Mouse (Mus musculus) adrenal gland, adult (tissue): Measurements from ENCODE around the gene Socs5.

ENCODE experiments used
- DNase-seq, 2 experiments: peaks; one replicate each; pipeline ENCODE4 v3.0.0; 2022 to 2023; ENCODE audit warnings: low spot score in 1 of 2; ENCODE audit not compliant: inconsistent age in 2 of 2

Gene Socs5

DNA sequence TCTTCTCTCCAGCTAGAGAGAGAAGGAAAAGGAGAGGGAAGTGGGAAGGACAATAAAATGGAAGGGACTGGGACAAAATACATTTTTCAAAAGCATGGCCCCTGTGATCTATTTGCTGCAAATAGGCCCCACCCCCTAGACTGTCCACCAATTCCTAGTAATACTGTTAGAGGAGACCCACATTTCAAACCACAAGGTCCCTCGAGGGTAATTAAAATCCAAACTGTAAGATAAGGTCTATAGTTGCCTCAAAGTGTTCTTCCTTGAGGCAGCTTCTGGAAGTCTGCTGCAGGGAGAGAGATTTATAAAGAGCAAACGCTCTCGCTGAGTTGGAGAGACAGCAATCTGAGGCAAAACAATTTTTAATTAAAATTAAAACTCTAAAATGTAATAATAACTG, 52.8 kb downstream of the Socs5 start:
- no peak for DNase-seq

DNA sequence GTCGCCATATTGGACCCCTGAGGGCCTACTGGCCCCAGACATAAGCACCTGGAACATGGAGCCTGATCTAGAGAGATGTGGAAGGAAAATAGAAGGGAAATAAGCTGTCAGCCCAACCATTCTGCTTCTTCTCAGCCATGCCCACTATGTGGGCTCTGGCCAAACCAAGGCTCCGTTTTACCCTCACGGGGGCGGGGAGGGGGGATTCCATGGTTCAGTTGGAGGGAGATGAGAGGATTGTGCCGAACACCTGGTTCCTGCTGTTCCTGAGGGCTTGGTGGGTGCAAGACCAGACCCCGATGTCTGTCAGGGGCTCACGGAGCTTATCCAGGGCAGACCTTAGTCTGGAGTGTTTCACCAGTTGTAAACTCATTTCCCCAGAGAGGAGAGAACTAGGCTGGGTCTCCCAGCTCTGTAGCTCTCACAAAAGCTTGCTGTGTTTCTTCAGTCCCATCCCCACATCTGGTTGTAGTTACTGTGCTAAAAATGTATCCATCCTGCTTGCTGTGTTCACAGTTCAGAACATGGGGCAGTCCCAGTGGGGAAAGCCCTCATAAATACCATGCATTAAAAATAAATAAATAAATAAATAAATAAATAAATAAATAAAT, 56.9 kb downstream of the Socs5 start:
- no peak for DNase-seq

DNA sequence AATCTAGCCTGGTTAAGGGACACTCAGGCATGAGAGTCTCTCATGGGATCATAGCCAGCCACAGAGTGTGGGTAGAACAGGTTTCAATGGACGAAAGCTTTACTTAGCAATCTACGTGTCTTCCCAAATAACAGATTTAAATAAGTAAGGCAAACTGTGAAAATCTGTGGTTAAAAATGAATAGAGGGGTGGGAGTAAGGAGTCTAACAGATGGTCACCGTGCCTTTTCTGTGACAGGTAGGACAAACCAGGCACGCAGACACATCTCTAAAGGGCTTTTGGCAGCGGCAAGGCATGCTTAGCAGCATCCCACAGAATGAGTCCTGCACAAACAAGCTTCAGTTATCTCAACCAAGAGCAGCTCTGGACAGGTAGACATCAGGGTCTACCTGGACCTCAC, 59.9 kb downstream of the Socs5 start:
- no peak for DNase-seq

DNA sequence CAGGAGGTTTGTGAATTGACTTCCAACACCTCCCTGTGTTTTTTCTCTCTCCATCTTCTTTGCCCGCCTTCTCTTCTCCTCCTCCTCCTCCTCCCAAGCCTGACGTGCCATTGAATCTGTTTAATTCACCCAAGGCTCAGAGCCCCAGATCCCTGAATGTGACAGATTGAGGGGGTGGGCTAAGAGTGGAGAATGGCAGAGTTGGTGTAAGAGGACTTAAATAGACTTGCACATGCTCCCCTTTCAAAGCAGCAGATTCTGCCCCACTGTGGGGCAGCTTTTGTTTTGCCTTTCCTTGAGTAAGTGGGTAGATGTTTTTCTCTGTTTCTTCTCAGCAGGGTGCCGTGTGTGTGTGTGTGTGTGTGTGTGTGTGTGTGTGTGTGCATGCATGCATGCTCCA, 61.6 kb downstream of the Socs5 start:
- DNase-seq: no peak

DNA sequence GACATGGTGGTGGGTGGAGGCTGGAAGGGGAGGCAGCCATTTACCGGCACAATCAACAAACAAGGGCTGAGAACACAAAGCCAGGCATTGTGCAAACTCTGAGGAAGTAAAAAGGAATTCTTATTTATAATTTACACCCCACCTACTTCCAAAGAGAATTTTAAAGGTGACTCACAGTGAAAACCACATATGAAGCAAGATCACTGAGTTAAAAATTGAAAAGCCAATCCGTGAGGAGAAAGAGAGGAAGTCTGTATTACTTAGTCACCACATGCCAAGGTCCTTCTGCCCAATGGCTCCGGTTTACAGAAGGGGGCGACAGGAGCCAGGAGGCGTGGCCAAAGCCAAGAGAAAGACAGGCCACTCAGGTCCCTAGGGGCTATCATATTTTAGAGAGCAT, 62.9 kb downstream of the Socs5 start:
- DNase-seq: peak; percentile 50 to 74

DNA sequence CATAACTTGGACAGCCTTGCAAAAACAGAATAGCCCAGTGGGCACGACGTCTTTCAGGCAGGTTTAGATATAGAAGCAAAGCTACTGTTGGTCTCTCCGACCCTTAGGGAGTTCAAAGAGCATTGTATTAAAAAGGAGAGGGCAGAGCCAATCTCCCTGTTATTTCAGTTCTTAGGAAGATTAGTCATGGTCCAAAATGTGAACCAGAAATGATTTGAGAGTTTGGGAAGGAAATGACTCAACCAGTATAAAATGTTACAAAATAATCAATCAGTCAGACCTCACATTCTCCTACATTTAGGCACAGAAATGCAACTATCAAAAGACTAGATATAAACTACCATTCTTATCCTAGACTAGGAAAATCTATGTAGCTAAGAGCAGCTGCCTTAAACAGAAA, 64.6 kb downstream of the Socs5 start:
- peak in 1 of 2 experiments; percentile 57 for DNase-seq

DNA sequence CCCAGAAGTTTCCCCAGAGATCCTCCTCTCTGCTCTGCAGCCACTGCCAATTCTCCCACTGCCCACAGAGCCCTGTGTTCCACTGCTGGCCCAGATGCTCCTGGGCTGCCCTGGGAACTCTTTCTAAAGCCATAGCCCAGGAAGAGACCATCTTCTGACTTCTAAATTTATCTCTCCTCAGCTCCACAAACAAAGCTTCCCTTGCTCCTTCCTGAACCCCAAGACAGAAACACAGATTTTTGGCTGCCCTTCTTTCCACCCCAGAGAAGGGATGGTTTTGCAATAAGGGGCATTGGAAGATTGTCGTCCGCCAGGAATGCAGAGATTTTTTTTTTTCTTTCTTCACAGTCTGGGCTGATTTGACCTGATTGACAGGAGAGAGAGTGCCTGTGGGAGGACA, 66.5 kb downstream of the Socs5 start:
- peak in 1 of 2 experiments; percentile 51 for DNase-seq

DNA sequence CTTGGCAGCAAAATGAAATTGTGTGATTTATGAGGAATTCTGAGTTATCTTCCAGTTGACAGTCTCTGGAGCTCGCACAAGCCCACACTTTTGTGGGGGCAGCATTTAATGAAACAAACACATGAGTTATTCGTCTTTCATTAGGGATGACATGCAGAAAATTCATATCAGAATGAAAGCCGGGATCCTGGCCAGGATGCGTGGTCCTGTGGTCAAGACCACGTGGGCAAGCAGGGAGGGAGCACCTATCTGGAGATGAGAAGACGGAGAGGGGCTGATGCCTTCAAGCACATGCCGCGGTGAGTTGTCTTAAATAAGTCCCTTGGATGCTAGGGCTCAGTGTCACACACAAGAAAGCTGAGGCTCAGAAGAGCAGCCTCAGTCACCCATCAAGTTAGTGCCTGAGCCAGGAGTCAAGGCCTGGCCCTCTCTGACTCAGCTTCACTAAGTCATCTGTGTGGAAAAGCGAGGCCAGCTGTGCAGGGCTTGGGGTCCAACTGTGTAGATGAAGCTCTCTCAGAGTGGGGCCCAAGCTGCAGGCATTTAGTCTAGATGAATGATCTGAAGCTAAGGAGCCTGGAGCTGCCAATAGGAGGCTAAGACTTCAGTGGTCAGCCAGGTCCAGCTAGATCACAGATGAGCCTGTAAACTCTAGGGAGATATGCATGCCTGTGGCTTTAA, 67.3 kb downstream of the Socs5 start:
- DNase-seq: peak; percentile 78 to 88

DNA sequence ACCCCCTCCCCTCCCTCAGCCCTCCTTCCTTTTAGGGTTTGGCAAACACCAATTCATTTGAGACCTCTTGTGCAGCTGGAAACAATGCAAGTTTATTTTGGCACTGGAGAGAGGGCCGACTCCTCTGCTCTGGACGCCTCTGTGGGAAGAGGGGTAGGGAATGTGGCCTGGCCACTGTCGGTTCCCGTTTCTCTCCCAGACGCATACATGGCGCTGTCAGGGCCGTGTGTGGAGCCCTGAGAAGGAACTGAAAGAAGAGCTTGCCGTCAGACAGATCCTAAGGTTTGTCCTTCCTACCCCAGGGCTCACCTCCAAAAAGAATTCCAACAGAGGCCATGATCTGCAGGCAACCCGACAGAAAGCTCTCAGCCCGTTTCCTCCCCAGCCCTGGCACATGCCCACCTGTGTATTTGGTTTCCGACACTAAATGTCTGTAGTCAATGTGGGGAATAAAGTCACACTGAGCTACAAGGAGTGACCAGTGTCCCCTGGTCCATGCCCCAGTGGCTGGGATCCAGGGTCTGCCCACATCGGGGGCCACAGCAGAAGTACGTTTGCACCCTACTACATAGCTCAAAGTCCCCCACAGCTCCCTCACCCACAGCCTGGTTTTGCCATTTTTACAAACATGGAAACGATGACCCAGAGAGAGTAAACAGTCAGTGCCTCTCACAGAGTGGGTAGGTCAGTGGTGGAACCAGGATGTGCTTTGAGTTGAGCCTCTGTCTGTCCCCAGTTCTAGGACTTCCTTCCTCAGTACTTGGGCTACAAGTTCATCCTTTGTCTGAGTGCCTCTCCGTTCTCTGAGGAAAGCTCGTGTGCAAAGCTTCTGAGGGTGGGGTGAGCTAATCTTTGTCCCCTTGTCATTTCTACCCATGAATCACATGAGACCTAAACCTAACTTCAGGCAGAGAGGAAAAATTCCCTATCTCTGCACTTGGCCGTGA, 68.9 kb downstream of the Socs5 start:
- DNase-seq: peak in 1 of 2 experiments; percentile 63

DNA sequence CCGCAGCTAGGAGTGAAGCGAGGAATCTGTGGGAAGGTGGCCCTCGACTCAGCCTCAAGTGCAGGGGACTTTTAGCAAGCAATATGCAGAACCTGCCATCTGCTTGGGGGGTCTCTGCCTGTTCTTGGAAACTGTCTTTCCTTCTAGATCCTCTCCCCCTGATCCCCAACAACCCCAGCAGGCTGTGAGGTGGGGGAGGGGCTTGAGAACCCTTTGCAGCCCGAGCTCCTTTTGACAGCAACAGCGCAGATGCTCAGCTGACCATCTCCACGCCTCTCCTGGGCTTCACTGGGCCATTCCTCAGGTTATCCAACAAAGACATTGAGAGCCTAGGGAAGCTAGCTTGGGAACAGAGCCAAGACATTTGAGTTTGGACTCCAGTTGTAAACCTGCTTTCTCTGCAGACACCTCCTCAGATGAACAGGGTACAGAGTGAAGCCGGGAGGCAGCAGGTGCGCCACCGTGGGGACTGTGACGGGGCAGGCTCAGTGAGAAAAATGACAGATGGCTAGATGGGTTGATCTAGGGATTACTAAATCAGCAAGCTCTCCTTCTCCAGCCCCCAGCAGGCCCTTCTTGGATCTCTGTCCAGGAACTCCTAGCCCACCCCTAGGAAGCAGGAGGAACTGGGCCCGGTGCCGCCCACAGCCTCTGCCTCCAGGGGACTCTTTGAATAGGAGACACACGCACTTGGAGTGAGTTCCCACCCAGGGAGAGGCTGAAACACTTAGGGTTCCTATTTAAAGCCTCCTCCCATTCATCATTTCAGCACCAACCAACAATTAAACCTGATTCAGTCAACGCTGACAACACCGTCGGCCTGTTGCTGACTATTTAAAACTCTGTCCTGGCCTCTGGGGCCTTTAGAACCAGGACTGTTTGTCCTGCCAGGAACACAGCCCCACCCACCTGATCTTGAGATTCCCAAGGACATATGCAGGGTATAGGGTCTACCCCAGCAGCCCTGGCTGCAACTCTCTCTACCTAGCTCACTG, 71.4 kb downstream of the Socs5 start:
- peak; percentile 40 to 62 for DNase-seq

DNA sequence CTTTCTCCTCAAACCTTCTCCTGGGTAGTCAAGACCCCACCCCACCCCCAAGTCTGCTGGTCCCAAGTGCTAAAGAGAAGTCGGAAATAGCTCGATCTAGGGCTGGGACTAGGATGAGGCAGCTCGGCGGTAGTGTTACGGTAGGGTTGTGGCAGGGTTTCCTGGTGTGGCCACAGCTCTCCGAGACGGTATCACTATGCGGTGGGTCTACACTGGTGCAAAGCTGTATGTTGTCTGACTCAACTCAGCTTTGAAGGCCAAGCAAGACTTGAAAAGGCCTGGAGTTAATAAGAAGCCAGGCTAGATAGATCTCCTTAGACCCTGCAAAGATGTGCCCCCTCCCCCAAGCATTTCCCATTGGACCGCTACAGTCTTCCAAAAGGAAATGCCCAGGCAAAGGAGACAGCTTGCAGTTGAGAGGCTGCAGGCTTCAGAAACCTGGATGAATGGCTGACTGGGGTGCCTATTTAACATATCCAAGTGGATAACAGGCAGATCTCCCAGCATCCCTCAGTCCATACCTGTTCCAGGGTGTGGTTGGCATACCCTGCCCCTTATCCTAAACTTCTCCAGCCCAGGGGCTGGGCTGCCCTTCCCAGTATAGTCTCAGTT, 72.6 kb downstream of the Socs5 start:
- no peak for DNase-seq

DNA sequence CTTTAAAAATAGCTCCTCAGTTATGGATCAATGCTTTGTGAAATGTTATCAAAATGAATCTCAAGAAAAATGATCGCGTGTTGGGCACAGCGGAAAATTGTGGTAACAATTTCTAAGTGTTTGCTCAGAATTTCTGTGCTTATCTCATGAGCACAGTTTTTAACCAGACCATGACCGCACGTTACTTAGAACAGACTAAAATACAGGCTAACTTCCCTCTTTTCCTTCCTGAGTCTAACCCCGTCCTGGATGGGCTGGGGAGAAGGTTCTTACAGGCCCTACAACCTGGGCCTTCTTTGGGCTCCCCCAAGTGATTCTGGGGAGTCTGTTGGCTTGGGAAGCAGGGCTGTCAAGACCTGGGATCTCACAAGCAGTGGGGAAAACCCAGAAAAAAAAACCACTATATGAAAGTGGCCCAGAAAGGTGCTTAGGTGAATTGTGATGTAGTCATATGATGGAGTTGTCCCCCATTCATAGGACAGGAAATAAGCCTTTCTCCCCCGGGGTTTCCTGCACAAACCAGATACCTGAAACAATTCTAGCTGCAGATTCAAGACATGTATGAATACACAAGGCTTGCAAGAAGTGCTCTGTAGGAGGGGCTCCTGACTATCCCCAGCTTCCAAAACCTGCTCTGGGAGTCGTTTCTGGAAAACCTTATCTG, 74.3 kb downstream of the Socs5 start:
- no peak for DNase-seq

DNA sequence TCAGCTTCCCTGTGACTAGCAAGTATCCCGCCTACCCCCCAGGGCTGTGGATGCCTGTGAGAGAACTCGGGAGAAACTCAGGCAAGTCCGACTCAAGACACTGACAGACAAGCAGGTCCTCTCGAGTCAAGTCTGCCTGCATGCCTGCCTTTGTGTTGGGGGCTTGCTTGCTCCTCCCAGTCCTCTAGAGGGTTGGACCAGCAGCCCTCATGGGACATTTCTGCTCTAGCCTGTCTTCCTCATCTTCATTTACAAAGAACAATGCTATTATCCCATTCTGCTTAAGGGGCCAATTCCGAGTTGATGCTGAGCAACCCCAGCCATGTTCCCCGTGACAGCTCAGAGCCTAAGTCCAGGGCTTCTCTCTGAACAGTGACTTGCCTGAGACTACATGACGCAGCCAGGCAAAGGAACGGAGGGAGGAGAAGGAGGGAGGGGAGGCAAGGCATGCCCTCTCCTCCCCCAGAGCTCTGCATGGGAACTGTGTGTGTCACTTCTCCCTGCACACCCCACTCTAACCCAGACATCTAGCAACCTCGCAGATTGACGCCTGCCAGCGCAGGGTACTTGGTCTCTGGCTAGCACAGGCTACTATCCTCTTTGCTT, 78.1 kb downstream of the Socs5 start:
- DNase-seq: no peak

DNA sequence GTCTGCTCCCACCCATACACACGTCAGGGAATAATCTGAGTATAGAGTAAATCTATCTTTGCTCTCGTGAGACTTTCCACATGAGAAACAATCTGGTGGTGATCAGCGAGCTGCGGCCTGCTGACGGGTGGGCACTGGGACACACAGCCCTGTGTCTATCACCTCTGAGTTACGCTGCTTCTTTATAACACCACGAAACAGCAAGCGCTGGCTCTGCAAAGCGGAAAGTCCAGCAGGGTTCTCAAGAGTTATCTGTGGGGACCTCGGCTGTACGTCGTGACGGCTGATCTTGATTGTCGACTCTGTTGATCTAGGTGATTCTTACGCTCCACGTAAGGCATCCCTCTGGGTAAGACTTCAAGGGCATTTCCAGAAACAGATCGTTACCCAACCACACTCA, 79.5 kb downstream of the Socs5 start:
- DNase-seq: no peak
